Mouse (Mus musculus) heart, embryonic 13.5 days (tissue): ENCODE measurements at regions not wholly inside any gene's neighbourhood (a gene's known extent, or its start where the extent isn't known, plus 50 kb on each side); places are given as distances from the start of the nearest gene placed in this dataset.

ENCODE experiments used
- ATAC-seq: fragments of 200-750 bp; cut with Nextera tagmentation; 2 replicates; pipeline ENCODE4 v1.8.0; 2017; ENCODE audit warnings: moderate TSS enrichment; ENCODE audit not compliant: insufficient number of reproducible peaks, low FRiP score, low TSS enrichment; ENCODE audit errors: extremely low read depth
- H3K27ac ChIP-seq: fragments of 300-500 bp; sonication (generic); replicated peaks from 2 replicates; pipeline ENCODE4 v1.5.1; 2015; ENCODE audit warnings: moderate library complexity, mild to moderate bottlenecking, inconsistent platforms
- H3K27me3 ChIP-seq: fragments of 300-500 bp; sonication (generic); replicated peaks from 2 replicates; pipeline ENCODE4 v1.6.1; 2015; ENCODE audit warnings: mild to moderate bottlenecking, inconsistent platforms
- H3K36me3 ChIP-seq: fragments of 300-500 bp; sonication (generic); 2 replicates; pipeline ENCODE4 v1.6.1; 2015; ENCODE audit warnings: mild to moderate bottlenecking, inconsistent platforms
- H3K4me1 ChIP-seq: fragments of 300-500 bp; sonication (generic); 2 replicates; pipeline ENCODE4 v1.6.1; 2015; ENCODE audit warnings: inconsistent platforms
- H3K4me2 ChIP-seq: fragments of 300-500 bp; sonication (generic); 2 replicates; pipeline ENCODE4 v1.6.1; 2015; ENCODE audit warnings: inconsistent platforms, mild to moderate bottlenecking, moderate library complexity
- H3K4me3 ChIP-seq: fragments of 300-500 bp; sonication (generic); 2 replicates; pipeline ENCODE4 v1.5.1; 2015; ENCODE audit warnings: moderate library complexity, mild to moderate bottlenecking, inconsistent platforms
- H3K9ac ChIP-seq: fragments of 300-500 bp; sonication (generic); 2 replicates; pipeline ENCODE4 v1.6.1; 2015; ENCODE audit warnings: inconsistent platforms, mild to moderate bottlenecking, moderate library complexity
- H3K9me3 ChIP-seq: fragments of 300-500 bp; sonication (generic); 2 replicates; pipeline ENCODE4 v1.6.1; 2016; ENCODE audit warnings: inconsistent platforms
- WGBS: fragments of 180-500 bp; shearing (Covaris S2); methylation state at CpG from one replicate; pipeline ENCODE4 v1.1.7; 2015; ENCODE audit warnings: mixed read lengths; 5-methylcytosine and 5-hydroxymethylcytosine counted together

- Histone ChIP-seq H3K4me2 (no peak overlapping the region), H3K4me3 (no peak overlapping the region), H3K9ac (no peak overlapping the region), H3K27me3 (no peaks in the 10 kb centered on the region), H3K36me3 (no peaks in the 10 kb centered on the region), H3K27ac (peak overlapping the region; percentile 30), H3K9me3 (no peaks in the 10 kb centered on the region), H3K4me1 (peaks cover 16% of the 10 kb centered on the region)
- ATAC-seq: peak; percentile 75; the same call in 1 of the 2 replicates
- WGBS: 42% methylated on average over 5 of the region's 5 CpGs
Measured at GRCm38 (mm10) chr6:135559501-135559907, 197.2 kb downstream of the Emp1 start.

GRCm38 (mm10) chr6:135562267-135562666, 199.9 kb downstream of the Emp1 start:
- no peak overlapping the region for H3K4me3 ChIP-seq
- H3K9me3 ChIP-seq: no peaks in the 10 kb centered on the region
- WGBS: 81% methylated on average over 2 of the region's 2 CpGs
- H3K9ac ChIP-seq: no peak overlapping the region
- no peaks in the 10 kb centered on the region for H3K27me3 ChIP-seq
- no peak overlapping the region for H3K4me2 ChIP-seq
- no peaks in the 10 kb centered on the region for H3K36me3 ChIP-seq
- H3K4me1 ChIP-seq: peaks cover 16% of the 10 kb centered on the region
- H3K27ac ChIP-seq: no peak overlapping the region
- no peak for ATAC-seq

DNA sequence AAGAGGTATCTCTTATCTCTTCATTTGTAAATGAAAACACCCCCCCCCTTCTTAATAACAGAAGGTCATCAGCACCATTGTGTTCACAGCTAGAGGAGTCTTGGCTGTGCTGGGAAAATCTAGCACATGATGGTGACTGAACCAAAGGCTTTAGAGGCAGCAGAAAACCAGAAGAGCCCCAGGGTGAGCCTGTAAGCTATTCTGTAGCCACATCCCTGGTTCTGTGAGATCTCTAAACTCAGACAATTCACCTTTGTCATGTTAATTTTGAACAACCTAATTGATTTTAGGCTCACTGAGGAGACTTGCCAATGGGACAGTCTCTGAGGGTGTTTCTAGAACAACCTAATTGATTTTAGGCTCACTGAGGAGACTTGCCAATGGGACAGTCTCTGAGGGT, 201.4 kb downstream of the Emp1 start:
- no peaks in the 10 kb centered on the region for H3K9me3 ChIP-seq
- no peak overlapping the region for H3K9ac ChIP-seq
- H3K36me3 ChIP-seq: no peaks in the 10 kb centered on the region
- no peak for ATAC-seq
- peaks cover 11% of the 10 kb centered on the region for H3K4me1 ChIP-seq
- H3K27ac ChIP-seq: no peak overlapping the region
- no peaks in the 10 kb centered on the region for H3K27me3 ChIP-seq
- no peak overlapping the region for H3K4me2 ChIP-seq
- no peak overlapping the region for H3K4me3 ChIP-seq

DNA sequence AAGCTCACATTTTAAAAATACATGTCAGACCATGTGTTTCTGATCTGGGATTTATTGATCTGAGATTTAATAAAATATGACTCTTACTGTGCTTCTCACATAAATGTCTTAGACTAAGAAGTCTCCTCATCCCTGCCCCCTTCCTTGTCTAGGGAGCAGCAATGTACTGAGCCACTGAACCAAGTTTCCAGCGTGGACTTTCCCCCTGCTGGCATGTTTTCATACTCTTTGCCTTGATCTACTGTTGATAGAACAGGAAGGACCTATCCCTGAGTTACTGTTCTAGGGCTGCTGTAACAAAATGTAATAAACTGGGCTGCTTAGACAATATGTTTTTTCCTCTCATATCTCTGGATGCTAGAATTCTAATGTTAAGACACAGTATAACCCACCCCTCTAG, 206.7 kb downstream of the Emp1 start:
- Histone ChIP-seq H3K36me3 (no peaks in the 10 kb centered on the region), H3K4me2 (no peak overlapping the region), H3K4me1 (no peaks in the 10 kb centered on the region), H3K27me3 (no peaks in the 10 kb centered on the region), H3K4me3 (no peak overlapping the region), H3K9ac (no peak overlapping the region), H3K27ac (no peak overlapping the region), H3K9me3 (no peaks in the 10 kb centered on the region)
- ATAC-seq: no peak
- WGBS: 32% methylated on average over 1 of the region's 1 CpGs

DNA sequence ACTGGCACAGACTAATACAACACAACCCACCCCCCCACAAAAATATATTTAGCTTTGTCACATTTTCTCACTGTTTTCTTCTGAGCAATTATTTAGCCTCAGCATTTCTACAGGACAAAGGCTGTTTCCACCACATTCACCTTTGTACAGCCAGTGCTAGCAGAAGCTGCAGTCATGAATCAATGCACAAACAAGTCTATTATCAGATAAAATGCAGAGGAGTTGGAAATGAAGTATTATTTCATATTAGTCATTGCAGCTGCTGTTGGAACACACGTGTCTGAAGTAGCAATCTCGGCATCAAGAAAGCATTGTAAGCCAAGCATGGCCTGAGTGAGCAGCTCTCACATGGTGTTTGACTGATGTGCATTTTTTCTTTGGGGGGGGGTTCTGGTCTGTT, 212.9 kb downstream of the Emp1 start:
- Histone ChIP-seq H3K4me1 (no peaks in the 10 kb centered on the region), H3K36me3 (no peaks in the 10 kb centered on the region), H3K27ac (no peak overlapping the region), H3K27me3 (no peaks in the 10 kb centered on the region), H3K4me2 (no peak overlapping the region), H3K4me3 (no peak overlapping the region), H3K9me3 (no peaks in the 10 kb centered on the region), H3K9ac (no peak overlapping the region)
- WGBS: 65% methylated on average over 2 of the region's 2 CpGs
- ATAC-seq: no peak

DNA sequence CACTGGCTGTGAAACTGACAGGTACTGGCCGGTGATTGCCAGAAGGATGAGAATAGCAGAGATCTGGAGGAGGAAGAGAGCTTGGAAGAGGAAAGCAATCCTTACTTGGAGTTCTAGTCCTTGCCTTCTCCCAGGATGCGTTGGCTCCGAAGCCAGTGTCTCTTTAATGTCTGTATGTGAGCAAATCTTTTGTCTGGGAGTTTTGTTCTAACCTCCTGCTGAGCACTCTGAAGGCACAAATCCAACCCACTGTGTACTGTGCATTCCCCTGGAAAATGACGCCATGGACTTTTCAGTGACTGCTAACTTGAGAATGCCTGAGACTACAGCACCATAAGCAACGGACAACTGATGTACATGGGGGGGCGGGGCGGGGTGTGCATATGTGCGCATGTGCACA, 216.4 kb downstream of the Emp1 start:
- WGBS: 84% methylated on average over 8 of the region's 8 CpGs
- ATAC-seq: no peak
- H3K27ac ChIP-seq: no peak overlapping the region
- no peaks in the 10 kb centered on the region for H3K9me3 ChIP-seq
- no peak overlapping the region for H3K4me2 ChIP-seq
- H3K36me3 ChIP-seq: no peaks in the 10 kb centered on the region
- H3K9ac ChIP-seq: no peak overlapping the region
- no peak overlapping the region for H3K4me3 ChIP-seq
- H3K4me1 ChIP-seq: no peaks in the 10 kb centered on the region
- no peaks in the 10 kb centered on the region for H3K27me3 ChIP-seq

DNA sequence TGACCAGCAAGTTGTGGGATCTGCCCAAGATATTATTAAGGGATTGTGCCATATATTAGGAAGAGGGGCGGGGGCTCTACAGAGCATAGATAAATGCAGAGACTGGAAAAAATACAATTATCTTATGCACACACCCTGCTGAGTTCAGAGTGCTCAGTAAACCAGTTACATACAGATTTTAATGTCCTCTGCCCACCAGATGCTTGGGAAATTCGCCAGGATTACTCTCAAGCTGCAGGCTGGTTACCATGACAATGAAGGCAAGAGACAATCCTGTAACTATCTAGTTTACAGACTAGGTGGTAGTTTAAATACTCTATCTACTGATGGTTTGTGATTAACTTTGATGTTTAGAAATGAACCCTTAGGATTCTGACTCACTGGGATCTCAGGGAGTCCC, 220.2 kb downstream of the Emp1 start:
- no peak for ATAC-seq
- WGBS: 68% methylated on average over 2 of the region's 2 CpGs

GRCm38 (mm10) chr6:135584782-135585181, 222.4 kb downstream of the Emp1 start:
- 79% methylated on average over 2 of the region's 2 CpGs for WGBS
- H3K36me3 ChIP-seq: no peaks in the 10 kb centered on the region
- no peak overlapping the region for H3K27ac ChIP-seq
- H3K9ac ChIP-seq: no peak overlapping the region
- H3K27me3 ChIP-seq: no peaks in the 10 kb centered on the region
- no peaks in the 10 kb centered on the region for H3K9me3 ChIP-seq
- no peak for ATAC-seq
- H3K4me1 ChIP-seq: no peaks in the 10 kb centered on the region
- no peak overlapping the region for H3K4me3 ChIP-seq
- H3K4me2 ChIP-seq: no peak overlapping the region

More for the DNA sequence above, 220.2 kb downstream of the Emp1 start:
- Histone ChIP-seq H3K9ac (no peak overlapping the region), H3K4me2 (no peak overlapping the region), H3K27me3 (no peaks in the 10 kb centered on the region), H3K36me3 (no peaks in the 10 kb centered on the region), H3K9me3 (no peaks in the 10 kb centered on the region), H3K4me3 (no peak overlapping the region), H3K27ac (no peak overlapping the region), H3K4me1 (no peaks in the 10 kb centered on the region)

GRCm38 (mm10) chr6:135590084-135590483, 227.7 kb downstream of the Emp1 start:
- no peak overlapping the region for H3K4me3 ChIP-seq
- H3K9ac ChIP-seq: no peak overlapping the region
- H3K9me3 ChIP-seq: no peaks in the 10 kb centered on the region
- H3K36me3 ChIP-seq: no peaks in the 10 kb centered on the region
- H3K4me1 ChIP-seq: no peaks in the 10 kb centered on the region
- H3K27ac ChIP-seq: no peak overlapping the region
- H3K27me3 ChIP-seq: no peaks in the 10 kb centered on the region
- no peak overlapping the region for H3K4me2 ChIP-seq
- ATAC-seq: no peak

GRCm38 (mm10) chr6:135591085-135591484, 228.7 kb downstream of the Emp1 start:
- no peak overlapping the region for H3K4me2 ChIP-seq
- no peak overlapping the region for H3K27ac ChIP-seq
- no peaks in the 10 kb centered on the region for H3K27me3 ChIP-seq
- no peak overlapping the region for H3K9ac ChIP-seq
- ATAC-seq: no peak
- H3K4me1 ChIP-seq: no peaks in the 10 kb centered on the region
- H3K4me3 ChIP-seq: no peak overlapping the region
- no peaks in the 10 kb centered on the region for H3K36me3 ChIP-seq
- no peaks in the 10 kb centered on the region for H3K9me3 ChIP-seq
- WGBS: 71% methylated on average over 9 of the region's 9 CpGs

DNA sequence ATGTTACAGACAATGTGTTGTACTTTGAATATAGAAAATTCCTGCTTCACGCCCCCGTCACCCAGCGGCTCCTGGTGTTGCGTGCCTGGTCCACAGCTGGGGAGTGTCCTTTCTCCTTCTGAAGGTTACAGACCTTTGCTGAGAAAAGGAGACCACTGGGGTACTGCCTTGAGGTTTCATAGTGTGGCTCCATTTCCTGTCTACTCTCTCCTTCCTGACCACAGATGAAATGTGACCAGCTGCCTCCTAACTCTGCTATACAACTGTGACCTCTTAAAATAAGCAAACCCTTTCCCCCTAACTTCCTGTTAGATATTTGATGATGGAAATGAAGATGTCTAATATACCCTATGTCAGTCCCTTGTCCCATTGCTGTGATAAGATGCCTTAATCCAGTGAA, 234.0 kb downstream of the Emp1 start:
- no peaks in the 10 kb centered on the region for H3K27me3 ChIP-seq
- no peak overlapping the region for H3K9ac ChIP-seq
- no peaks in the 10 kb centered on the region for H3K4me1 ChIP-seq
- WGBS: 89% methylated on average over 4 of the region's 4 CpGs
- no peak overlapping the region for H3K4me3 ChIP-seq
- H3K36me3 ChIP-seq: no peaks in the 10 kb centered on the region
- no peaks in the 10 kb centered on the region for H3K9me3 ChIP-seq
- ATAC-seq: no peak
- no peak overlapping the region for H3K27ac ChIP-seq
- no peak overlapping the region for H3K4me2 ChIP-seq

- H3K27ac ChIP-seq: no peak overlapping the region
- no peak overlapping the region for H3K9ac ChIP-seq
- no peak for ATAC-seq
- peaks cover 4% of the 10 kb centered on the region; the same call in 1 of the 2 replicates for H3K4me1 ChIP-seq
- no peaks in the 10 kb centered on the region for H3K9me3 ChIP-seq
- no peaks in the 10 kb centered on the region for H3K36me3 ChIP-seq
- H3K27me3 ChIP-seq: no peaks in the 10 kb centered on the region
- no peak overlapping the region for H3K4me2 ChIP-seq
- no peak overlapping the region for H3K4me3 ChIP-seq
- WGBS: 62% methylated on average over 3 of the region's 3 CpGs
Measured at GRCm38 (mm10) chr6:135610504-135611096, 248.3 kb downstream of the Emp1 start.
